ENCODE assay signal across 8 mouse cellular contexts in genomic region chr11:69117737-69118695, GRCm38 (mm10). TPM values are rescaled to one million over a fixed set of nuclear protein-coding genes. Genes with fewer than 3 reads are reported as not detected.
DNase-seq lines count a peak whose midpoint lies in the region; ATAC-seq lines count a peak whose summit lies in the region.

No protein-coding gene starts in this region.

- H3K4me3 ChIP-seq in forebrain, embryonic 15.5 days = peak overlapping the region; percentile 64
- H3K4me3 ChIP-seq in hindbrain, embryonic 15.5 days = peak overlapping the region; percentile 86
- H3K4me3 ChIP-seq in limb, embryonic 13.5 days = peak overlapping the region; percentile 82
- peak overlapping the region; percentile 55 for H3K4me3 ChIP-seq in midbrain, embryonic 12.5 days

- no peaks in the 10 kb centered on the region for H3K27me3 ChIP-seq in forebrain, embryonic 15.5 days
- peaks cover 16% of the 10 kb centered on the region for H3K27me3 ChIP-seq in hindbrain, embryonic 15.5 days
- peaks cover 18% of the 10 kb centered on the region for H3K27me3 ChIP-seq in limb, embryonic 13.5 days
- H3K27me3 ChIP-seq in midbrain, embryonic 12.5 days = peaks cover 64% of the 10 kb centered on the region

- no peaks in the 10 kb centered on the region for H3K36me3 ChIP-seq in forebrain, embryonic 15.5 days
- no peaks in the 10 kb centered on the region for H3K36me3 ChIP-seq in hindbrain, embryonic 15.5 days
- no peaks in the 10 kb centered on the region for H3K36me3 ChIP-seq in limb, embryonic 13.5 days
- no peaks in the 10 kb centered on the region for H3K36me3 ChIP-seq in midbrain, embryonic 12.5 days

- DNase-seq in adrenal gland, adult 18-20 months (ENCODE audit: low spot score in 2 of 2) = peak; percentile 69 to 74
- no peak for DNase-seq in adrenal gland, adult 8-10 months
- DNase-seq in cerebellum, adult 11-12 months = peak; percentile 73
- DNase-seq in spleen, postnatal 10 days (ENCODE audit: low spot score in 2 of 2) = peak; percentile 71 to 77

- H3K4me2 ChIP-seq in forebrain, embryonic 15.5 days (replicated peaks) = peak overlapping the region; percentile 78
- peak overlapping the region; percentile 98 for H3K4me2 ChIP-seq in hindbrain, embryonic 15.5 days
- peak overlapping the region; percentile 92 for H3K4me2 ChIP-seq in limb, embryonic 13.5 days (replicated peaks)
- peak overlapping the region; percentile 70 for H3K4me2 ChIP-seq in midbrain, embryonic 12.5 days (replicated peaks)

- H3K4me1 ChIP-seq in forebrain, embryonic 15.5 days = peaks cover 43% of the 10 kb centered on the region
- H3K4me1 ChIP-seq in hindbrain, embryonic 15.5 days (replicated peaks) = peaks cover 51% of the 10 kb centered on the region
- peaks cover 31% of the 10 kb centered on the region for H3K4me1 ChIP-seq in limb, embryonic 13.5 days
- H3K4me1 ChIP-seq in midbrain, embryonic 12.5 days = peaks cover 42% of the 10 kb centered on the region

- under 1% methylated on average over 45 of the region's 45 CpGs for WGBS in forebrain, embryonic 15.5 days
- WGBS in hindbrain, embryonic 15.5 days = under 1% methylated on average over 45 of the region's 45 CpGs
- WGBS in limb, embryonic 13.5 days = under 1% methylated on average over 45 of the region's 45 CpGs
- under 1% methylated on average over 45 of the region's 45 CpGs for WGBS in midbrain, embryonic 12.5 days

- H3K27ac ChIP-seq in forebrain, embryonic 15.5 days (replicated peaks) = peak overlapping the region; percentile 62
- H3K27ac ChIP-seq in hindbrain, embryonic 15.5 days (replicated peaks) = peak overlapping the region; percentile 75
- peak overlapping the region; percentile 67 for H3K27ac ChIP-seq in limb, embryonic 13.5 days
- peak overlapping the region; percentile 43 for H3K27ac ChIP-seq in midbrain, embryonic 12.5 days (replicated peaks)

- ATAC-seq in forebrain, embryonic 15.5 days (replicated peaks) = no peak
- ATAC-seq in hindbrain, embryonic 15.5 days (ENCODE audit: low FRiP score, low read depth) = no peak
- ATAC-seq in limb, embryonic 13.5 days (ENCODE audit: low FRiP score, low read depth) = no peak
- no peak for ATAC-seq in midbrain, embryonic 12.5 days (ENCODE audit: low FRiP score, low read depth)

- H3K9me3 ChIP-seq in forebrain, embryonic 15.5 days = no peaks in the 10 kb centered on the region
- no peaks in the 10 kb centered on the region for H3K9me3 ChIP-seq in hindbrain, embryonic 15.5 days
- no peaks in the 10 kb centered on the region for H3K9me3 ChIP-seq in limb, embryonic 13.5 days
- H3K9me3 ChIP-seq in midbrain, embryonic 12.5 days = no peaks in the 10 kb centered on the region

- H3K9ac ChIP-seq in forebrain, embryonic 15.5 days (replicated peaks) = peak overlapping the region; percentile 60
- peak overlapping the region; percentile 78 for H3K9ac ChIP-seq in hindbrain, embryonic 15.5 days
- peak overlapping the region; percentile 79 for H3K9ac ChIP-seq in limb, embryonic 13.5 days
- H3K9ac ChIP-seq in midbrain, embryonic 12.5 days (replicated peaks) = peak overlapping the region; percentile 69

RNA-seq across cellular contexts. Expression of gene Hes7, which starts 2.2 kb away (rescaled TPM):
- under 1 TPM in 1 of 2 experiments, not detected in 1; 0.26 TPM for total RNA-seq in adrenal gland, adult 18-20 months (2021)
- under 1 TPM in 2 of 4 experiments, not detected in 2; 0.18 to 0.22 TPM for total RNA-seq in adrenal gland, adult 8-10 months (2022)
- 0.42 and 0.46 TPM in 2 replicates for polyA plus RNA-seq in forebrain, embryonic 15.5 days (2015; fragmentation: Nextera tagmentation; extraction: Ambion mirVana)
- polyA plus RNA-seq in hindbrain, embryonic 15.5 days (2015; fragmentation: Nextera tagmentation; extraction: Ambion mirVana) = 0.87 and 0.98 TPM in 2 replicates
- 0.74 and 1.2 TPM in 2 replicates for polyA plus RNA-seq in limb, embryonic 13.5 days (2015; fragmentation: Nextera tagmentation; extraction: Ambion mirVana)
- 0.21 and 0.38 TPM in 2 replicates for polyA plus RNA-seq in midbrain, embryonic 12.5 days (2016; fragmentation: Nextera tagmentation; extraction: Ambion mirVana)

RNA-seq across cellular contexts. Expression of gene 9130213A22Rik, which starts 4.4 kb away (rescaled TPM):
- under 1 TPM; 0.43 to 0.61 TPM for total RNA-seq in adrenal gland, adult 18-20 months (2021)
- under 1 TPM; 0.26 to 0.95 (median 0.84) TPM for total RNA-seq in adrenal gland, adult 8-10 months (2022)
- 0.31 and 0.38 TPM in 2 replicates for polyA plus RNA-seq in forebrain, embryonic 15.5 days (2015; fragmentation: Nextera tagmentation; extraction: Ambion mirVana)
- polyA plus RNA-seq in hindbrain, embryonic 15.5 days (2015; fragmentation: Nextera tagmentation; extraction: Ambion mirVana) = 0.40 and 0.42 TPM in 2 replicates
- polyA plus RNA-seq in limb, embryonic 13.5 days (2015; fragmentation: Nextera tagmentation; extraction: Ambion mirVana) = 0.52 and 0.55 TPM in 2 replicates
- polyA plus RNA-seq in midbrain, embryonic 12.5 days (2016; fragmentation: Nextera tagmentation; extraction: Ambion mirVana) = 0.18 and 0.29 TPM in 2 replicates

RNA-seq across cellular contexts. Expression of gene Aloxe3, which starts 7.7 kb away (rescaled TPM):
- 1 to 10 TPM; 1.1 to 1.6 TPM for total RNA-seq in adrenal gland, adult 18-20 months (2021)
- 1 to 10 TPM in 3 of 4 experiments, under 1 TPM in 1; 0.87 to 2.2 (median 1.7) TPM for total RNA-seq in adrenal gland, adult 8-10 months (2022)
- 2.2 and 3.6 TPM in 2 replicates for polyA plus RNA-seq in forebrain, embryonic 15.5 days (2015; fragmentation: Nextera tagmentation; extraction: Ambion mirVana)
- polyA plus RNA-seq in hindbrain, embryonic 15.5 days (2015; fragmentation: Nextera tagmentation; extraction: Ambion mirVana) = 4.7 and 6.5 TPM in 2 replicates
- polyA plus RNA-seq in limb, embryonic 13.5 days (2015; fragmentation: Nextera tagmentation; extraction: Ambion mirVana) = 1.6 TPM in 2 replicates
- polyA plus RNA-seq in midbrain, embryonic 12.5 days (2016; fragmentation: Nextera tagmentation; extraction: Ambion mirVana) = 0.66 and 0.67 TPM in 2 replicates

RNA-seq across cellular contexts. Expression of gene Per1, which starts 23.0 kb away (rescaled TPM):
- 10 to 100 TPM; 66.6 to 77.7 TPM for total RNA-seq in adrenal gland, adult 18-20 months (2021)
- total RNA-seq in adrenal gland, adult 8-10 months (2022) = 100 to 1,000 TPM in 1 of 4 experiments, 10 to 100 TPM in 3; 30.0 to 119 (median 51.6) TPM
- polyA plus RNA-seq in forebrain, embryonic 15.5 days (2015; fragmentation: Nextera tagmentation; extraction: Ambion mirVana) = 7.6 and 8.2 TPM in 2 replicates
- 10.0 and 10.1 TPM in 2 replicates for polyA plus RNA-seq in hindbrain, embryonic 15.5 days (2015; fragmentation: Nextera tagmentation; extraction: Ambion mirVana)
- polyA plus RNA-seq in limb, embryonic 13.5 days (2015; fragmentation: Nextera tagmentation; extraction: Ambion mirVana) = 9.3 and 12.0 TPM in 2 replicates
- 9.8 and 10.9 TPM in 2 replicates for polyA plus RNA-seq in midbrain, embryonic 12.5 days (2016; fragmentation: Nextera tagmentation; extraction: Ambion mirVana)

RNA-seq across cellular contexts. Expression of gene Vamp2, which starts 29.7 kb away (rescaled TPM):
- total RNA-seq in adrenal gland, adult 18-20 months (2021) = 100 to 1,000 TPM; 106 to 137 TPM
- total RNA-seq in adrenal gland, adult 8-10 months (2022) = 100 to 1,000 TPM; 118 to 221 (median 178) TPM
- polyA plus RNA-seq in forebrain, embryonic 15.5 days (2015; fragmentation: Nextera tagmentation; extraction: Ambion mirVana) = 179 and 188 TPM in 2 replicates
- polyA plus RNA-seq in hindbrain, embryonic 15.5 days (2015; fragmentation: Nextera tagmentation; extraction: Ambion mirVana) = 317 and 437 TPM in 2 replicates
- 82.8 and 88.6 TPM in 2 replicates for polyA plus RNA-seq in limb, embryonic 13.5 days (2015; fragmentation: Nextera tagmentation; extraction: Ambion mirVana)
- polyA plus RNA-seq in midbrain, embryonic 12.5 days (2016; fragmentation: Nextera tagmentation; extraction: Ambion mirVana) = 123 and 131 TPM in 2 replicates
